Mouse (Mus musculus): ENCODE data around the gene Gfod2. TPM values are rescaled to one million over a fixed set of nuclear protein-coding genes. Genes with fewer than 3 reads are reported as not detected.

Gfod2 gene
- polyA plus RNA-seq, 1 experiment from 2014 or later = 83.3 TPM

GRCm38 (mm10) chr8:105700966-105701824 lies 57.3 kb downstream of the Gfod2 start, which contains the start of the genes Acd and Pard6a:
TSS of gene Acd (minus strand) at chr8:105701102.
TSS of gene Pard6a (plus strand) at chr8:105701148.
- Histone ChIP-seq H3K4me3 (replicated peaks; ENCODE audit: low read length) (peak within 1 kb of the TSS; percentile 74), H3K27me3 (replicated peaks; ENCODE audit: control insufficient read depth, insufficient read depth, low read length) (no peaks in the 10 kb centered on the region), H3K4me1 (replicated peaks; ENCODE audit: control insufficient read depth, insufficient read depth, low read length) (peaks cover 23% of the 10 kb centered on the region), H3K9ac (replicated peaks; ENCODE audit: low read depth, low read length) (peak within 1 kb of the TSS; percentile 73), H3K4me2 (ENCODE audit: low read length) (peak within 1 kb of the TSS; percentile 95), H3K9me3 (ENCODE audit: control insufficient read depth, low read length) (no peaks in the 10 kb centered on the region), H3K36me3 (ENCODE audit: control insufficient read depth, insufficient read depth) (peaks cover 9% of the 10 kb centered on the region; the same call in 1 of the 2 replicates), H3K27ac (ENCODE audit: low read length) (peak within 1 kb of the TSS; percentile 97)
- under 1% methylated on average over 60 of the region's 60 CpGs for WGBS
- peak; percentile 84 for ATAC-seq

GRCm38 (mm10) chr8:105700566-105700965 lies 57.9 kb downstream of the Gfod2 start:
- H3K4me2 ChIP-seq (ENCODE audit: low read length) = peak overlapping the region; percentile 95
- peak overlapping the region; percentile 97 for H3K27ac ChIP-seq (ENCODE audit: low read length)
- peaks cover 23% of the 10 kb centered on the region for H3K4me1 ChIP-seq (replicated peaks; ENCODE audit: control insufficient read depth, insufficient read depth, low read length)
- under 1% methylated on average over 21 of the region's 21 CpGs for WGBS
- no peaks in the 10 kb centered on the region for H3K27me3 ChIP-seq (replicated peaks; ENCODE audit: control insufficient read depth, insufficient read depth, low read length)
- peak overlapping the region; percentile 73 for H3K9ac ChIP-seq (replicated peaks; ENCODE audit: low read depth, low read length)
- H3K36me3 ChIP-seq (ENCODE audit: control insufficient read depth, insufficient read depth) = peaks cover 10% of the 10 kb centered on the region; the same call in 1 of the 2 replicates
- H3K4me3 ChIP-seq (replicated peaks; ENCODE audit: low read length) = peak overlapping the region; percentile 74
- no peaks in the 10 kb centered on the region for H3K9me3 ChIP-seq (ENCODE audit: control insufficient read depth, low read length)
- peak; percentile 47 for ATAC-seq

DNA sequence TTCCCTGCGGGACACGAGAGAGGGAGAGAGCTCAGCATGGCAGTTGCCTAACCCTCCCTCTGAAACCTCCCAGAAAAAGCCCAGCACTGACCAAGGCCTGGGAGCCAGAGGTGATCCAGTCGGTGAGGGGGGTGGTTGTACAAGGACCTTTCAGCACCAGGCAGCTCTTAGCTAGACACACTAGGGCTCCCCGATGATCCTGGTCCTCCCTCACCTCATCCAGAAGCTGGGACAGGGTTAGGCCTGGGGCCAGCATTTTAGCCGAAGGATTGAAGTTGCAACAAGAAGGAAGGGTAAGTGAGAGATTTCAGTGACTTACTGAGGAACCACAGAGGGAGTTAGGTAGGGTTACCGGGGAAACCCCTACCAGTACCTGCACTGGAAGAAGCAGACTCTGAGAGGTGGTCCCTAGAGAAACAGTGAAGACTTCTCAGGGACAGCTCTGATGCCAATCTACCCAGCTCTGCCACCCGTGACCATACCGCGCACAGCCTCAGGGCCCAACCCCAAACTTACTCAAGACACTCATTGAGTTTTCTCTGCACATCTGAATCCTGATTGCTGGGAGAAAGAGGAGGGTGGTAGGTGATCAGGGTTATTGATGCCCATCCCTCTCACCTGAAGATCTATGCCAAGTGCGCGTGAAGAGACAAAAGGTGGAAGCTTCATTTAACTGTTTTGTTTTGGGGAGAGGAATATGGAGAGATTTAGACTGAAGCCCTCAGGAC lies 58.8 kb downstream of the Gfod2 start:
- WGBS = 89% methylated on average over 11 of the region's 11 CpGs
- ATAC-seq = no peak
- Histone ChIP-seq H3K27ac (ENCODE audit: low read length) (no peak overlapping the region), H3K4me3 (replicated peaks; ENCODE audit: low read length) (peak overlapping the region; percentile 74), H3K4me2 (ENCODE audit: low read length) (peak overlapping the region; percentile 95), H3K36me3 (ENCODE audit: control insufficient read depth, insufficient read depth) (peaks cover 12% of the 10 kb centered on the region; the same call in 1 of the 2 replicates), H3K9ac (replicated peaks; ENCODE audit: low read depth, low read length) (peak overlapping the region; percentile 73; the same call in 1 of the 2 replicates), H3K4me1 (replicated peaks; ENCODE audit: control insufficient read depth, insufficient read depth, low read length) (peaks cover 33% of the 10 kb centered on the region), H3K27me3 (replicated peaks; ENCODE audit: control insufficient read depth, insufficient read depth, low read length) (no peaks in the 10 kb centered on the region), H3K9me3 (ENCODE audit: control insufficient read depth, low read length) (no peaks in the 10 kb centered on the region)

GRCm38 (mm10) chr8:105698734-105699133 lies 59.7 kb downstream of the Gfod2 start:
- Histone ChIP-seq H3K27ac (ENCODE audit: low read length) (no peak overlapping the region), H3K4me3 (replicated peaks; ENCODE audit: low read length) (no peak overlapping the region), H3K4me2 (ENCODE audit: low read length) (no peak overlapping the region), H3K9ac (replicated peaks; ENCODE audit: low read depth, low read length) (no peak overlapping the region), H3K27me3 (replicated peaks; ENCODE audit: control insufficient read depth, insufficient read depth, low read length) (no peaks in the 10 kb centered on the region), H3K9me3 (ENCODE audit: control insufficient read depth, low read length) (no peaks in the 10 kb centered on the region), H3K4me1 (replicated peaks; ENCODE audit: control insufficient read depth, insufficient read depth, low read length) (peaks cover 39% of the 10 kb centered on the region), H3K36me3 (ENCODE audit: control insufficient read depth, insufficient read depth) (peaks cover 12% of the 10 kb centered on the region; the same call in 1 of the 2 replicates)
- WGBS = 89% methylated on average over 5 of the region's 5 CpGs
- ATAC-seq = no peak

GRCm38 (mm10) chr8:105697196-105697780 lies 61.2 kb downstream of the Gfod2 start:
- H3K4me2 ChIP-seq (ENCODE audit: low read length) = no peak overlapping the region
- WGBS = 93% methylated on average over 17 of the region's 17 CpGs

DNA sequence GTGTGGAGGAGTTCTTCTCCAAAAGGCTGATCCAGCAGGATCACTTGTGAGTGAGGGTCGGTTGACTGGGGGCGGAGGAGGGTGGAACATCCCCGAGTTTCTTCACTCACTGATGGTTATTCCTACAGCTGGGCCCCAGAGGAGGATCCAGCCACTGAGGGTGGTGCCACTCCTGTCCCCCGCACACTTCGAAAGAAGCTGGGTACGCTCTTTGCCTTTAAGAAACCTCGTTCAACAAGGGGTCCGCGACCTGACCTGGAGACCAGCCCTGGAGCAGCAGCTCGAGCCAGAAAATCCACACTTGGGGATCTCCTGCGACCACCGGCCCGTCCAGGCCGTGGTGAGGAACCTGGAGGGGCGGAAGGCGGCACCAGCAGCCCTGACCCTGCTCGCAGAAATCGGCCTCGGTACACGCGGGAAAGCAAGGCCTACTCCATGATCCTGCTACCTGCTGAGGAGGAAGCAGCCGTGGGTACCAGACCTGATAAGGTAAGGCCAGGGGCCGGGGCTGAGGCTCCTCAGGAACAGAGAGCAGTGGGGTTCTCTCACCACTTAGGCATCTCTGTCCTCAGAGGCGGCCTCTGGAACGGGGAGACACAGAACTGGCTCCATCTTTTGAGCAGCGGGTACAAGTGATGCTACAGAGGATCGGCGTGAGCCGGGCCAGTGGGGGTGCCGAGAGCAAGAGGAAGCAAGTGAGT lies 63.2 kb downstream of the Gfod2 start:
- peaks cover 27% of the 10 kb centered on the region for H3K4me1 ChIP-seq (replicated peaks; ENCODE audit: control insufficient read depth, insufficient read depth, low read length)
- peak overlapping the region; percentile 84 for H3K9ac ChIP-seq (replicated peaks; ENCODE audit: low read depth, low read length)
- WGBS = 81% methylated on average over 30 of the region's 30 CpGs
- peak overlapping the region; percentile 80 for H3K4me2 ChIP-seq (ENCODE audit: low read length)
- H3K27me3 ChIP-seq (replicated peaks; ENCODE audit: control insufficient read depth, insufficient read depth, low read length) = no peaks in the 10 kb centered on the region
- no peak for ATAC-seq
- peaks cover 10% of the 10 kb centered on the region; the same call in 1 of the 2 replicates for H3K36me3 ChIP-seq (ENCODE audit: control insufficient read depth, insufficient read depth)
- H3K9me3 ChIP-seq (ENCODE audit: control insufficient read depth, low read length) = peaks cover 4% of the 10 kb centered on the region; the same call in 1 of the 2 replicates
- peak overlapping the region; percentile 70 for H3K4me3 ChIP-seq (replicated peaks; ENCODE audit: low read length)
- no peak overlapping the region for H3K27ac ChIP-seq (ENCODE audit: low read length)

More at GRCm38 (mm10) chr8:105697196-105697780, 61.2 kb downstream of the Gfod2 start:
- peaks cover 10% of the 10 kb centered on the region; the same call in 1 of the 2 replicates for H3K36me3 ChIP-seq (ENCODE audit: control insufficient read depth, insufficient read depth)
- H3K4me3 ChIP-seq (replicated peaks; ENCODE audit: low read length) = no peak overlapping the region
- ATAC-seq = no peak
- H3K9me3 ChIP-seq (ENCODE audit: control insufficient read depth, low read length) = peaks cover 4% of the 10 kb centered on the region; the same call in 1 of the 2 replicates
- no peak overlapping the region for H3K9ac ChIP-seq (replicated peaks; ENCODE audit: low read depth, low read length)
- no peaks in the 10 kb centered on the region for H3K27me3 ChIP-seq (replicated peaks; ENCODE audit: control insufficient read depth, insufficient read depth, low read length)
- H3K27ac ChIP-seq (ENCODE audit: low read length) = no peak overlapping the region
- H3K4me1 ChIP-seq (replicated peaks; ENCODE audit: control insufficient read depth, insufficient read depth, low read length) = peaks cover 36% of the 10 kb centered on the region

- Histone ChIP-seq H3K27me3 (replicated peaks; ENCODE audit: control insufficient read depth, insufficient read depth, low read length) (no peaks in the 10 kb centered on the region), H3K9ac (replicated peaks; ENCODE audit: low read depth, low read length) (peak overlapping the region; percentile 84), H3K4me2 (ENCODE audit: low read length) (peak overlapping the region; percentile 80), H3K4me3 (replicated peaks; ENCODE audit: low read length) (peak overlapping the region; percentile 70), H3K27ac (ENCODE audit: low read length) (peak overlapping the region; percentile 64), H3K4me1 (replicated peaks; ENCODE audit: control insufficient read depth, insufficient read depth, low read length) (peaks cover 18% of the 10 kb centered on the region), H3K9me3 (ENCODE audit: control insufficient read depth, low read length) (peaks cover 4% of the 10 kb centered on the region; the same call in 1 of the 2 replicates), H3K36me3 (ENCODE audit: control insufficient read depth, insufficient read depth) (peaks cover 10% of the 10 kb centered on the region; the same call in 1 of the 2 replicates)
- peak; percentile 51 for ATAC-seq
- WGBS = 6% methylated on average over 30 of the region's 40 CpGs
Observed at GRCm38 (mm10) chr8:105694051-105694799, 64.2 kb downstream of the Gfod2 start.

DNA sequence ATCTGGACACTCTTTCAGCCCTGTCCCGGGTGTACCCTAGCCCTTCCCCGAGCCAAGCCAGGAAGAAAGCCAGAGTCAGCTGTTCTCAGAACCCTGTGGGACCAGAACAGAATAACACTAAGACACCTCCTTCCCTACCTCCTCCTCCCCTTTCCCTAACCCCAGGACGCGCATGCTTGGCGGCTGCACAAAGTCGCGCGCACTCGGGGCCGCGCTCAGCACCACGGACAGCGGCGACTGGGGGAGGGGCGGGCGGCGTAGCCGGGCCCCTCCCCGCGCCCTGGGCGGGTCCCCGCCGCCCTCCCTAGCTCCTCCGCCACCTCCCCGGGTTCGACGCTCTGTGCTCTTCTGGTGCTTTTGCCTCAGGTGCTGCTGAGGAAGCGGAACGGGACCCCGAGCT lies 64.8 kb downstream of the Gfod2 start:
- Histone ChIP-seq H3K27ac (ENCODE audit: low read length) (peak overlapping the region; percentile 64), H3K36me3 (ENCODE audit: control insufficient read depth, insufficient read depth) (peaks cover 10% of the 10 kb centered on the region; the same call in 1 of the 2 replicates), H3K4me3 (replicated peaks; ENCODE audit: low read length) (peak overlapping the region; percentile 70), H3K4me2 (ENCODE audit: low read length) (peak overlapping the region; percentile 80), H3K9ac (replicated peaks; ENCODE audit: low read depth, low read length) (peak overlapping the region; percentile 84), H3K27me3 (replicated peaks; ENCODE audit: control insufficient read depth, insufficient read depth, low read length) (no peaks in the 10 kb centered on the region), H3K4me1 (replicated peaks; ENCODE audit: control insufficient read depth, insufficient read depth, low read length) (peaks cover 18% of the 10 kb centered on the region), H3K9me3 (ENCODE audit: control insufficient read depth, low read length) (peaks cover 4% of the 10 kb centered on the region; the same call in 1 of the 2 replicates)
- WGBS = under 1% methylated on average over 30 of the region's 30 CpGs
- peak; percentile 74 for ATAC-seq

Data from forebrain, embryonic 16.5 days (tissue).